Mouse (Mus musculus) forebrain, postnatal 0 days (tissue): ENCODE measurements around the gene Hoxb2. TPM values are rescaled to one million over a fixed set of nuclear protein-coding genes. Genes with fewer than 3 reads are reported as not detected.

Experiments used
- ATAC-seq: fragments of 200-750 bp; cut with Nextera tagmentation; 2 replicates; pipeline ENCODE4 v1.8.0; 2017; ENCODE audit warnings: mild to moderate bottlenecking, moderate library complexity
- DNase-seq: peaks from one replicate; pipeline ENCODE4 v3.0.0-alpha.2; 2015
- H3K27ac ChIP-seq: fragments of 300-500 bp; sonication (generic); 2 replicates; pipeline ENCODE4 v1.5.1; 2014; ENCODE audit warnings: low read depth, mild to moderate bottlenecking, antibody characterized with exemption, low read length, moderate library complexity, mixed read lengths
- H3K27me3 ChIP-seq: fragments of 300-500 bp; sonication (generic); 2 replicates; pipeline ENCODE4 v1.6.1; 2014; ENCODE audit warnings: mild to moderate bottlenecking, low read length, mixed read lengths; ENCODE audit not compliant: insufficient read depth
- H3K36me3 ChIP-seq: fragments of 300-500 bp; sonication (generic); 2 replicates; pipeline ENCODE4 v1.6.1; 2014; ENCODE audit warnings: mild to moderate bottlenecking, moderate library complexity; ENCODE audit not compliant: insufficient read depth
- H3K4me1 ChIP-seq: fragments of 300-500 bp; sonication (generic); 2 replicates; pipeline ENCODE4 v1.6.1; 2014; ENCODE audit warnings: antibody characterized with exemption; ENCODE audit not compliant: insufficient read depth
- H3K4me2 ChIP-seq: fragments of 300-500 bp; sonication (generic); 2 replicates; pipeline ENCODE4 v1.6.1; 2014; ENCODE audit warnings: low read depth, mild to moderate bottlenecking, moderate library complexity
- H3K4me3 ChIP-seq: fragments of 300-500 bp; sonication (generic); 2 replicates; pipeline ENCODE4 v1.5.1; 2014; ENCODE audit warnings: low read depth, low read length, mixed read lengths
- H3K9ac ChIP-seq: fragments of 300-500 bp; sonication (generic); 2 replicates; pipeline ENCODE4 v1.6.1; 2014; ENCODE audit warnings: mild to moderate bottlenecking
- H3K9me3 ChIP-seq: fragments of 300-500 bp; sonication (generic); 2 replicates; pipeline ENCODE4 v1.6.1; 2016; ENCODE audit warnings: low read length
- CTCF ChIP-seq: sonication (generic); IDR thresholded peaks from 2 replicates; pipeline ENCODE4 v1.5.1; 2016; ENCODE audit warnings: antibody characterized with exemption, control low read depth, low read depth
- WGBS: fragments of 180-500 bp; shearing (Covaris S2); extraction: QIAGEN DNeasy Blood & Tissue Kit; methylation state at CpG from one replicate; pipeline ENCODE4 v1.1.7; 2014; 5-methylcytosine and 5-hydroxymethylcytosine counted together
- polyA plus RNA-seq: library from polyadenylated mRNA; unstranded; fragments of >200 nt; fragmentation: Nextera tagmentation; extraction: Ambion mirVana; gene quantifications from 2 replicates; pipeline ENCODE4 v1.2.1, GENCODE M21; 2015
- total RNA-seq: library from RNA; depleted of rRNA; stranded (reverse); fragments of >200 nt; gene quantifications from 2 replicates; pipeline ENCODE4 v1.2.3, GENCODE M21; 2014

The Hoxb2 gene
- total and polyA plus RNA-seq, 2 experiments from 2014 or later = not detected

GRCm38 (mm10) chr11:96348141-96348928 lies 2.0 kb upstream of the Hoxb2 start:
- no peak overlapping the region for H3K4me2 ChIP-seq
- H3K27ac ChIP-seq = no peak overlapping the region
- no peak overlapping the region for H3K4me3 ChIP-seq
- peaks cover 97% of the 10 kb centered on the region for H3K27me3 ChIP-seq
- no peak overlapping the region for H3K9ac ChIP-seq
- 2% methylated on average over 21 of the region's 21 CpGs for WGBS
- no peaks in the 10 kb centered on the region for H3K4me1 ChIP-seq
- no peaks in the 10 kb centered on the region for H3K9me3 ChIP-seq
- no peak for TF ChIP-seq CTCF
- DNase-seq = no peak
- H3K36me3 ChIP-seq = no peaks in the 10 kb centered on the region
- no peak for ATAC-seq

GRCm38 (mm10) chr11:96348988-96349387 lies 1.3 kb upstream of the Hoxb2 start:
- no peaks in the 10 kb centered on the region for H3K36me3 ChIP-seq
- H3K9ac ChIP-seq = no peak overlapping the region
- ATAC-seq = no peak
- H3K4me3 ChIP-seq = no peak overlapping the region
- no peaks in the 10 kb centered on the region for H3K9me3 ChIP-seq
- H3K4me2 ChIP-seq = no peak overlapping the region
- 15% methylated on average over 3 of the region's 3 CpGs for WGBS
- no peak for DNase-seq
- H3K4me1 ChIP-seq = no peaks in the 10 kb centered on the region
- no peak for TF ChIP-seq CTCF
- no peak overlapping the region for H3K27ac ChIP-seq
- peaks cover 95% of the 10 kb centered on the region for H3K27me3 ChIP-seq

GRCm38 (mm10) chr11:96349491-96350340 lies 609 bp upstream of the Hoxb2 start:
- H3K36me3 ChIP-seq = no peaks in the 10 kb centered on the region
- no peak overlapping the region for H3K9ac ChIP-seq
- DNase-seq (no peak), ATAC-seq (no peak)
- 2% methylated on average over 13 of the region's 14 CpGs for WGBS
- H3K27me3 ChIP-seq = peaks cover 94% of the 10 kb centered on the region
- H3K4me2 ChIP-seq = no peak overlapping the region
- no peak overlapping the region for H3K27ac ChIP-seq
- TF ChIP-seq CTCF = no peak
- H3K4me3 ChIP-seq = no peak overlapping the region
- H3K4me1 ChIP-seq = no peaks in the 10 kb centered on the region
- no peaks in the 10 kb centered on the region for H3K9me3 ChIP-seq

- WGBS = 6% methylated on average over 2 of the region's 2 CpGs
- Histone ChIP-seq H3K4me2 (no peak overlapping the region), H3K9ac (no peak overlapping the region), H3K9me3 (no peaks in the 10 kb centered on the region), H3K27ac (no peak overlapping the region), H3K4me1 (no peaks in the 10 kb centered on the region), H3K4me3 (no peak overlapping the region), H3K27me3 (peaks cover 92% of the 10 kb centered on the region), H3K36me3 (no peaks in the 10 kb centered on the region)
- no peak for TF ChIP-seq CTCF
- ATAC-seq (no peak), DNase-seq (no peak)
These were observed 466 bp downstream of the Hoxb2 start for GRCm38 (mm10) chr11:96350791-96351190.

GRCm38 (mm10) chr11:96351312-96351711 lies 987 bp downstream of the Hoxb2 start:
- Histone ChIP-seq H3K4me1 (no peaks in the 10 kb centered on the region), H3K4me2 (no peak overlapping the region), H3K27me3 (peaks cover 92% of the 10 kb centered on the region), H3K36me3 (no peaks in the 10 kb centered on the region), H3K9me3 (no peaks in the 10 kb centered on the region), H3K9ac (no peak overlapping the region), H3K4me3 (no peak overlapping the region), H3K27ac (no peak overlapping the region)
- 3% methylated on average over 11 of the region's 11 CpGs for WGBS
- ATAC-seq (no peak), DNase-seq (no peak)
- no peak for TF ChIP-seq CTCF

GRCm38 (mm10) chr11:96351831-96352230 lies 1.5 kb downstream of the Hoxb2 start:
- peaks cover 92% of the 10 kb centered on the region for H3K27me3 ChIP-seq
- H3K36me3 ChIP-seq = no peaks in the 10 kb centered on the region
- DNase-seq = no peak
- no peaks in the 10 kb centered on the region for H3K9me3 ChIP-seq
- H3K27ac ChIP-seq = no peak overlapping the region
- no peaks in the 10 kb centered on the region for H3K4me1 ChIP-seq
- H3K4me3 ChIP-seq = no peak overlapping the region
- no peak overlapping the region for H3K9ac ChIP-seq
- no peak for TF ChIP-seq CTCF
- H3K4me2 ChIP-seq = no peak overlapping the region
- no peak for ATAC-seq
- WGBS = 4% methylated on average over 22 of the region's 22 CpGs
